18 mouse cellular contexts compared by ENCODE assay signal in genomic region chr15:27568371-27568770, GRCm38 (mm10).
"Had no signal": no experiment of that assay in that cellular context is flagged by ENCODE, and none has a peak within 500 bp of the region (broad histone marks: within the 10 kb centered on the region; RNA-seq: fewer than 3 reads in every experiment).

No protein-coding gene starts in this region.

- H3K9ac ChIP-seq: liver, embryonic 13.5 days; liver, embryonic 15.5 days; liver, postnatal 0 days; lung, embryonic 15.5 days; midbrain, embryonic 13.5 days; neural tube, embryonic 12.5 days; stomach, embryonic 15.5 days had no signal

- H3K27me3 ChIP-seq: liver, embryonic 13.5 days; liver, embryonic 15.5 days; lung, embryonic 15.5 days; megakaryocyte, embryonic 14.5 days; midbrain, embryonic 13.5 days; neural tube, embryonic 12.5 days; stomach, embryonic 15.5 days had no signal

- H3K27ac ChIP-seq: liver, embryonic 13.5 days; liver, embryonic 15.5 days; lung, embryonic 15.5 days; macrophage; midbrain, embryonic 13.5 days; neural tube, embryonic 12.5 days; stomach, embryonic 15.5 days; stomach, postnatal 0 days had no signal

- H3K4me2 ChIP-seq: liver, embryonic 13.5 days; liver, embryonic 15.5 days; lung, embryonic 15.5 days; midbrain, embryonic 13.5 days; neural tube, embryonic 12.5 days; stomach, embryonic 15.5 days had no signal

- H3K4me3 ChIP-seq: liver, embryonic 13.5 days; liver, embryonic 15.5 days; lung, embryonic 15.5 days; megakaryocyte, embryonic 14.5 days; midbrain, embryonic 13.5 days; neural tube, embryonic 12.5 days; stomach, embryonic 15.5 days had no signal

- H3K9me3 ChIP-seq: liver, embryonic 13.5 days; liver, embryonic 15.5 days; lung, embryonic 15.5 days; megakaryocyte, embryonic 14.5 days; midbrain, embryonic 13.5 days; neural tube, embryonic 12.5 days; stomach, embryonic 15.5 days had no signal

- DNase-seq: liver, embryonic 13.5 days; liver, postnatal 0 days; lung, adult 2 months; lung, postnatal 14 days; lung, postnatal 36 days; right cerebral cortex, postnatal 14 days; thymus, adult 2 months; thymus, postnatal 25 days; thymus, postnatal 4 days had no signal

- ATAC-seq: liver, postnatal 0 days; lung, postnatal 0 days; midbrain, embryonic 13.5 days had no signal

- H3K36me3 ChIP-seq: lung, embryonic 15.5 days had no signal

- H3K4me1 ChIP-seq: liver, embryonic 13.5 days; liver, embryonic 15.5 days; megakaryocyte, embryonic 14.5 days; neural tube, embryonic 12.5 days; stomach, embryonic 15.5 days had no signal
